Mouse (Mus musculus) spleen, adult 2 months (tissue): ENCODE data around the gene Tbxas1.

ENCODE experiments used
- CTCF ChIP-seq: fragments of 200-500 bp; IDR thresholded peaks from 2 replicates; pipeline ENCODE4 v1.5.1; 2011; ENCODE audit warnings: mild to moderate bottlenecking, inconsistent platforms; ENCODE audit not compliant: insufficient read depth, insufficient read length, insufficient replicate concordance; ENCODE audit errors: extremely low read depth
- POLR2A ChIP-seq: fragments of 200-500 bp; IDR thresholded peaks from 2 replicates; pipeline ENCODE4 v1.6.1; 2011; ENCODE audit warnings: low read depth, low read length, inconsistent platforms

DNA sequence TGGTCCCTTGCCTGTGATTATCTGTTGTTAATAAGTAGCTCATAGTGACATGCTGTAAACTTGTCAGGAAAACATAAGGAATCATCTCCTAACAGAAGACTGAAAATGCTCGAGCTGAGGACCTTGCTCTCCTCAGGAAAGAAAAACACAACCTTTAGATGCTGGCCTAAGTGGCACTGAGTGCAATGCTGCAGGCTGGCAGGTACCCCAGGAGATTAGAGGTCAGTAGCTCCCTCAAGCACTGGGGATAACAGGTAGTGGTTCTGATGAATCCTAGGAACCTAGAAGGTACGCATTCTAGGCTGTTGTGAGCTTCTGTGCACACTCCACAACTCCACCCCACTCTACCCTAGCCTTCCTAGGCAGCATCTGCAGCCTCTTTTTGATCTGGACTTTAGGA, 8.4 kb upstream of the Tbxas1 start:
- TF ChIP-seq POLR2A (no peak), CTCF (no peak)
